Mouse (Mus musculus) ES-Bruce4 (cell line): ENCODE data around the gene Slc48a1. TPM values are rescaled to one million over a fixed set of nuclear protein-coding genes. Genes with fewer than 3 reads are reported as not detected.

Experiments used
- H3K27ac ChIP-seq: 2 replicates; pipeline ENCODE4 v1.5.1; 2012; ENCODE audit warnings: low read length, inconsistent platforms; ENCODE audit not compliant: insufficient read depth
- H3K27me3 ChIP-seq: 2 replicates; pipeline ENCODE4 v1.6.1; 2012; ENCODE audit warnings: mild to moderate bottlenecking, low read length, inconsistent platforms; ENCODE audit not compliant: control insufficient read depth, poor library complexity, insufficient read depth, severe bottlenecking
- H3K36me3 ChIP-seq: 2 replicates; pipeline ENCODE4 v1.6.1; 2012; ENCODE audit warnings: inconsistent platforms, mild to moderate bottlenecking, low read length, moderate library complexity; ENCODE audit not compliant: control insufficient read depth, poor library complexity, insufficient read depth, severe bottlenecking
- H3K4me1 ChIP-seq: one replicate; pipeline ENCODE4 v1.8.1; 2011; ENCODE audit warnings: low read length; ENCODE audit not compliant: control insufficient read depth, insufficient read depth
- H3K4me3 ChIP-seq: 2 replicates; pipeline ENCODE4 v1.5.1; 2011; ENCODE audit warnings: low read depth, mild to moderate bottlenecking, low read length
- H3K9ac ChIP-seq: 2 replicates; pipeline ENCODE4 v1.6.1; 2012; ENCODE audit warnings: low read depth, mild to moderate bottlenecking, inconsistent platforms; ENCODE audit not compliant: poor library complexity, severe bottlenecking
- H3K9me3 ChIP-seq: replicated peaks from 2 replicates; pipeline ENCODE4 v1.6.1; 2012; ENCODE audit warnings: mild to moderate bottlenecking, low read length, inconsistent platforms; ENCODE audit not compliant: control insufficient read depth, poor library complexity, insufficient read depth, severe bottlenecking
- CTCF ChIP-seq: IDR thresholded peaks from one replicate; pipeline ENCODE4 v1.8.1; 2011; ENCODE audit warnings: low read depth, low read length
- EP300 ChIP-seq: IDR thresholded peaks from 2 replicates; pipeline ENCODE4 v1.6.1; 2011; ENCODE audit warnings: low read depth, low read length; ENCODE audit not compliant: insufficient read depth
- POLR2A ChIP-seq: IDR thresholded peaks from one replicate; pipeline ENCODE4 v1.8.1; 2011; ENCODE audit warnings: low read length; ENCODE audit not compliant: insufficient read depth
- polyA plus RNA-seq: library from polyadenylated mRNA; stranded (reverse); fragments of >200 nt; gene quantifications from 2 replicates; pipeline ENCODE4 v1.2.4, GENCODE M21; 2011; ENCODE audit warnings: low read depth; ENCODE audit not compliant: missing spikeins, insufficient read depth, insufficient read length

Slc48a1 gene
- polyA plus RNA-seq, 1 experiment = 17.2 TPM

- TF ChIP-seq CTCF = no peak
- TF ChIP-seq POLR2A = no peak
- no peak for TF ChIP-seq EP300
- H3K4me3 ChIP-seq = no peak overlapping the region
- H3K27ac ChIP-seq = no peak overlapping the region
Measured at GRCm38 (mm10) chr15:97748964-97749363, 29.4 kb upstream of the Slc48a1 start.

GRCm38 (mm10) chr15:97749397-97749796, 28.9 kb upstream of the Slc48a1 start:
- Histone ChIP-seq H3K9me3 (no peaks in the 10 kb centered on the region), H3K4me1 (peaks cover 8% of the 10 kb centered on the region), H3K36me3 (no peaks in the 10 kb centered on the region; the same call in 1 of the 2 replicates), H3K4me3 (no peak overlapping the region), H3K27me3 (no peaks in the 10 kb centered on the region), H3K27ac (no peak overlapping the region), H3K9ac (no peak overlapping the region)
- TF ChIP-seq CTCF = no peak
- no peak for TF ChIP-seq EP300
- TF ChIP-seq POLR2A = no peak

More at GRCm38 (mm10) chr15:97748964-97749363, 29.4 kb upstream of the Slc48a1 start:
- Histone ChIP-seq H3K36me3 (no peaks in the 10 kb centered on the region; the same call in 1 of the 2 replicates), H3K27me3 (no peaks in the 10 kb centered on the region), H3K9me3 (no peaks in the 10 kb centered on the region), H3K4me1 (peaks cover 4% of the 10 kb centered on the region), H3K9ac (no peak overlapping the region)

GRCm38 (mm10) chr15:97749841-97750240, 28.5 kb upstream of the Slc48a1 start:
- H3K27ac ChIP-seq = no peak overlapping the region
- TF ChIP-seq POLR2A = no peak
- no peak overlapping the region for H3K9ac ChIP-seq
- no peaks in the 10 kb centered on the region; the same call in 1 of the 2 replicates for H3K36me3 ChIP-seq
- peaks cover 8% of the 10 kb centered on the region for H3K4me1 ChIP-seq
- no peak overlapping the region for H3K4me3 ChIP-seq
- no peaks in the 10 kb centered on the region for H3K9me3 ChIP-seq
- H3K27me3 ChIP-seq = no peaks in the 10 kb centered on the region

- Histone ChIP-seq H3K4me3 (no peak overlapping the region), H3K4me1 (peaks cover 9% of the 10 kb centered on the region), H3K36me3 (no peaks in the 10 kb centered on the region; the same call in 1 of the 2 replicates), H3K9me3 (no peaks in the 10 kb centered on the region), H3K27ac (no peak overlapping the region), H3K27me3 (no peaks in the 10 kb centered on the region), H3K9ac (no peak overlapping the region)
- TF ChIP-seq CTCF = no peak
- TF ChIP-seq EP300 = no peak
- no peak for TF ChIP-seq POLR2A
Measured at GRCm38 (mm10) chr15:97750697-97751096, 27.6 kb upstream of the Slc48a1 start.

- H3K4me1 ChIP-seq = peaks cover 16% of the 10 kb centered on the region
Measured at GRCm38 (mm10) chr15:97751676-97752075, 26.6 kb upstream of the Slc48a1 start.

GRCm38 (mm10) chr15:97752491-97752890, 25.8 kb upstream of the Slc48a1 start:
- Histone ChIP-seq H3K9me3 (no peaks in the 10 kb centered on the region), H3K27ac (no peak overlapping the region), H3K4me1 (peaks cover 16% of the 10 kb centered on the region), H3K4me3 (no peak overlapping the region), H3K27me3 (no peaks in the 10 kb centered on the region), H3K36me3 (no peaks in the 10 kb centered on the region; the same call in 1 of the 2 replicates), H3K9ac (no peak overlapping the region)
- TF ChIP-seq EP300 = no peak
- no peak for TF ChIP-seq POLR2A
- TF ChIP-seq CTCF = no peak

More at GRCm38 (mm10) chr15:97751676-97752075, 26.6 kb upstream of the Slc48a1 start:
- H3K9ac ChIP-seq = no peak overlapping the region
- TF ChIP-seq POLR2A (no peak), CTCF (peak; percentile 76)
- H3K4me3 ChIP-seq = no peak overlapping the region
- no peaks in the 10 kb centered on the region for H3K27me3 ChIP-seq
- H3K36me3 ChIP-seq = no peaks in the 10 kb centered on the region; the same call in 1 of the 2 replicates
- H3K27ac ChIP-seq = no peak overlapping the region
- H3K9me3 ChIP-seq = no peaks in the 10 kb centered on the region
